Comparison of ENCODE assay signal across 13 mouse cellular contexts in genomic region chr2:30534485-30534884, GRCm38 (mm10).
A peak's percentile ranks its signal among the peaks of the same experiment; 100 is the strongest.
DNase-seq lines count a peak whose midpoint lies in the region; ATAC-seq and TF ChIP-seq lines count a peak whose summit lies in the region.
"Had no signal": no experiment of that assay in that cellular context is flagged by ENCODE, and none has a peak within 500 bp of the region (broad histone marks: within the 10 kb centered on the region; RNA-seq: fewer than 3 reads in every experiment).

No protein-coding gene starts in this region.

- no peak for ATAC-seq in heart, embryonic 13.5 days (ENCODE audit: extremely low read depth, insufficient number of reproducible peaks, low FRiP score, low TSS enrichment)
- ATAC-seq in limb, embryonic 14.5 days (ENCODE audit: low FRiP score, low read depth): no peak
- no peak for ATAC-seq in hindbrain, embryonic 13.5 days (ENCODE audit: low FRiP score)
- ATAC-seq: forebrain, embryonic 16.5 days; intestine, postnatal 0 days had no signal

- WGBS in heart, embryonic 13.5 days: 49% methylated on average over 10 of the region's 10 CpGs
- WGBS in limb, embryonic 14.5 days: 49% methylated on average over 10 of the region's 10 CpGs
- WGBS in hindbrain, embryonic 13.5 days: 65% methylated on average over 10 of the region's 10 CpGs

- H3K4me2 ChIP-seq in heart, embryonic 13.5 days: peak overlapping the region; percentile 16; the same call in 1 of the 2 replicates
- 0 out of 2 replicates have a peak overlapping the region, but pooled peaks have one; percentile 8 for H3K4me2 ChIP-seq in limb, embryonic 14.5 days (replicated peaks; ENCODE audit: low read depth, low read length, severe bottlenecking)
- no peak overlapping the region for H3K4me2 ChIP-seq in hindbrain, embryonic 13.5 days
- H3K4me2 ChIP-seq: liver, embryonic 11.5 days had no signal

- H3K4me3 ChIP-seq in heart, embryonic 13.5 days: no peak overlapping the region
- H3K4me3 ChIP-seq in bone marrow macrophage, adult 2 months (ENCODE audit: insufficient read depth, low read length): peak overlapping the region; percentile 48
- H3K4me3 ChIP-seq in limb, embryonic 14.5 days (replicated peaks; ENCODE audit: low read length): no peak overlapping the region
- no peak overlapping the region for H3K4me3 ChIP-seq in hindbrain, embryonic 13.5 days

- DNase-seq in heart, adult 8-10 months (ENCODE audit: low spot score): no peak
- DNase-seq in B cell, adult 2 months: peak; percentile 7 to 13
- no peak for DNase-seq in limb, embryonic 14.5 days (ENCODE audit: low spot score)
- no peak for DNase-seq in layer of hippocampus, postnatal 14 days (ENCODE audit: low spot score in 2 of 2)
- no peak for DNase-seq in gastrocnemius, postnatal 25 days
- DNase-seq: heart, adult 11 months; lung, postnatal 36 days had no signal

- H3K36me3 ChIP-seq in heart, embryonic 13.5 days: no peaks in the 10 kb centered on the region
- H3K36me3 ChIP-seq in limb, embryonic 14.5 days (ENCODE audit: control insufficient read depth, insufficient read depth, low read length): no peaks in the 10 kb centered on the region
- no peaks in the 10 kb centered on the region for H3K36me3 ChIP-seq in hindbrain, embryonic 13.5 days

- no peak overlapping the region for H3K27ac ChIP-seq in heart, embryonic 13.5 days (replicated peaks)
- peak overlapping the region; percentile 38 for H3K27ac ChIP-seq in bone marrow macrophage, adult 2 months (ENCODE audit: insufficient read depth, low read depth, low read length)
- no peak overlapping the region for H3K27ac ChIP-seq in limb, embryonic 14.5 days (replicated peaks; ENCODE audit: low read depth, low read length)
- no peak overlapping the region for H3K27ac ChIP-seq in hindbrain, embryonic 13.5 days

- H3K9me3 ChIP-seq in heart, embryonic 13.5 days: peaks cover 5% of the 10 kb centered on the region
- no peaks in the 10 kb centered on the region for H3K9me3 ChIP-seq in limb, embryonic 14.5 days (ENCODE audit: control insufficient read depth, low read length)
- no peaks in the 10 kb centered on the region for H3K9me3 ChIP-seq in hindbrain, embryonic 13.5 days

- no peak for TF ChIP-seq CTCF in bone marrow macrophage, adult 2 months (IDR thresholded peaks at IDR 0.05; ENCODE audit: low read depth, low read length)

- no peaks in the 10 kb centered on the region for H3K4me1 ChIP-seq in heart, embryonic 13.5 days
- H3K4me1 ChIP-seq in bone marrow macrophage, adult 2 months (ENCODE audit: control insufficient read depth, insufficient read depth, low read length): no peaks in the 10 kb centered on the region; the same call in 1 of the 2 replicates
- no peaks in the 10 kb centered on the region; the same call in 1 of the 2 replicates for H3K4me1 ChIP-seq in limb, embryonic 14.5 days (ENCODE audit: control insufficient read depth, insufficient read depth, low read length)
- no peaks in the 10 kb centered on the region; the same call in 1 of the 2 replicates for H3K4me1 ChIP-seq in hindbrain, embryonic 13.5 days (replicated peaks)

- H3K9ac ChIP-seq in heart, embryonic 13.5 days: 0 out of 2 replicates have a peak overlapping the region, but pooled peaks have one; percentile 50
- no peak overlapping the region for H3K9ac ChIP-seq in limb, embryonic 14.5 days (ENCODE audit: low read depth, low read length, severe bottlenecking)
- no peak overlapping the region for H3K9ac ChIP-seq in hindbrain, embryonic 13.5 days

- H3K27me3 ChIP-seq in heart, embryonic 13.5 days (replicated peaks): no peaks in the 10 kb centered on the region
- H3K27me3 ChIP-seq in limb, embryonic 14.5 days (ENCODE audit: control insufficient read depth, insufficient read depth, low read length): no peaks in the 10 kb centered on the region
- H3K27me3 ChIP-seq in hindbrain, embryonic 13.5 days: no peaks in the 10 kb centered on the region

- no peak for TF ChIP-seq POLR2A in bone marrow macrophage, adult 2 months (IDR thresholded peaks at IDR 0.05; ENCODE audit: borderline replicate concordance, low read depth, low read length)
- no peak for TF ChIP-seq POLR2A in limb, embryonic 14.5 days (IDR thresholded peaks at IDR 0.05; ENCODE audit: borderline replicate concordance, extremely low read depth, insufficient read depth, insufficient read length)

Comparison
In these comparisons a context has a peak if more than half of its experiments do, and no peak if none do; other contexts are left out.
1. DNase-seq: peak in B cell, adult 2 months (2 of 2); none in heart, adult 8-10 months (single experiment), limb, embryonic 14.5 days (single experiment), layer of hippocampus, postnatal 14 days (0 of 2) and gastrocnemius, postnatal 25 days (single experiment).